Mouse (Mus musculus) frontal cortex, postnatal 25 days (tissue): ENCODE measurements around the gene Ece2.

Experiments used
- DNase-seq, 2 experiments: peaks; one replicate each; pipeline ENCODE4 v3.0.0; 2022; ENCODE audit warnings: low spot score in 2 of 2

The Ece2 gene

GRCm38 (mm10) chr16:20690774-20691173, 61.1 kb downstream of the Ece2 start:
- DNase-seq: no peak

DNA sequence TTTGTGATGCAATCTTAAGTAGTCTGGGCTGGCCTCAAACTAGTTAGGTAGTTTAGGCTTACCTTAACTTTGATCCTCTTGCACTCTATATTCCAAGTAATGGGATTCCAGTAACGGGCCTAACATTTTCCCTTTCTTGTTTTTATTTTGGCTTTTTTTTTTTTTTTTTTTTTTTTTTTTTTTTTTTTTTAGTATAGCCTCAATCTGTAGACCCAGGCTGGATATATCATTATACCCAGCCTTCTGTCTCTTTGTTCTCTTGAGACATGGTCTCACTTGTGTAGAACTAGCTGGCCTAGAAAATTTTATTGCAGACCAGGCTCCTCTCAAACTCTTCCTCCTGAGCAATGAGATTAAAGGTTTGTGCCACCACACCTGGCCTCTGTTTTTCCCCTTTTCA, 62.0 kb downstream of the Ece2 start:
- no peak for DNase-seq

GRCm38 (mm10) chr16:20692241-20692965, 62.8 kb downstream of the Ece2 start:
- peak in 1 of 2 experiments; percentile 15 for DNase-seq

- peak; percentile 83 to 86 for DNase-seq
Observed at GRCm38 (mm10) chr16:20693111-20693701, 63.6 kb downstream of the Ece2 start, which contains the start of gene Fam131a. Gene Fam131a (plus strand): TSS chr16:20693241.

- DNase-seq: peak in 1 of 2 experiments; percentile 53
Observed at GRCm38 (mm10) chr16:20694781-20695180, 65.2 kb downstream of the Ece2 start.

- peak; percentile 94 to 96 for DNase-seq
Observed at GRCm38 (mm10) chr16:20695622-20696323, 66.1 kb downstream of the Ece2 start.
